Mouse (Mus musculus) heart, adult 2 months (tissue): ENCODE data around the gene Galp.

Experiments
- CTCF ChIP-seq: fragments of 200-600 bp; IDR thresholded peaks from 2 replicates; pipeline ENCODE4 v1.8.1; 2022; ENCODE audit warnings: antibody characterized with exemption, mild to moderate bottlenecking, moderate library complexity
- POLR2A ChIP-seq: fragments of 200-500 bp; IDR thresholded peaks from 2 replicates; pipeline ENCODE4 v1.6.1; 2011; ENCODE audit warnings: mild to moderate bottlenecking, low read depth, low read length, control low read depth; ENCODE audit not compliant: insufficient read depth

GRCm38 (mm10) chr7:6262120-6262519 lies 65.2 kb downstream of the Galp start:
- TF ChIP-seq CTCF (no peak), POLR2A (no peak)
